Mouse (Mus musculus): ENCODE results near the gene Ildr2.

GRCm38 (mm10) chr1:166346906-166347305 lies 93.0 kb downstream of the Ildr2 start:
- TF ChIP-seq POLR2A (IDR thresholded peaks at IDR 0.05; ENCODE audit: low read depth, low read length) (no peak), CTCF (IDR thresholded peaks at IDR 0.05; ENCODE audit: extremely low read depth, insufficient read length, insufficient replicate concordance, low read depth, low read length) (no peak)
